Mouse (Mus musculus) urinary bladder, postnatal 10 days (tissue): Measurements from ENCODE around the gene Nfe2.
"Not testable (repeated sequence)": the region's sequence is repeated elsewhere in the genome, so short reads cannot be mapped to it uniquely, and the experiment has no call there.

ENCODE experiments used
- DNase-seq: peaks from one replicate; pipeline ENCODE4 v3.0.0; 2022; ENCODE audit warnings: low spot score

The Nfe2 gene

DNA sequence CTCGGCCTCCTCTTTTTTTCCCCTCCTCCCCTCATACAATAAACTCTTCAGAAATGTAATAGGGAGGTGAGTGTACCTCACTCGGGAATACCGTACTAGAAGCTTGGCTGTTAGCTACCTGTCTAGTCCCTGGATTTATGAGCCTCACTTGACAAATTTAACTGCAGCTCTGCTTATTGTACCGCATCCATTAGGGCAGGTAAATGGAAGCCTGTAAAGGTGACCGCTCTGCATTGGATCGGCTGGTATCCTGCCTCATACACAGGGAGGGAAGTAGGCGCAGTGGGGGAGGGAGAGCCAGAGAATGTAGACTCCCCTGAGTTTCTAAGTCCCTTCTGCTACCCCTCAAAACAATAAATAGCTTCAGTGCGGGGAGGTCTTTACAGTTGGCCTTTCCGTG is 32.6 kb upstream of the Nfe2 start:
- no peak for DNase-seq

DNA sequence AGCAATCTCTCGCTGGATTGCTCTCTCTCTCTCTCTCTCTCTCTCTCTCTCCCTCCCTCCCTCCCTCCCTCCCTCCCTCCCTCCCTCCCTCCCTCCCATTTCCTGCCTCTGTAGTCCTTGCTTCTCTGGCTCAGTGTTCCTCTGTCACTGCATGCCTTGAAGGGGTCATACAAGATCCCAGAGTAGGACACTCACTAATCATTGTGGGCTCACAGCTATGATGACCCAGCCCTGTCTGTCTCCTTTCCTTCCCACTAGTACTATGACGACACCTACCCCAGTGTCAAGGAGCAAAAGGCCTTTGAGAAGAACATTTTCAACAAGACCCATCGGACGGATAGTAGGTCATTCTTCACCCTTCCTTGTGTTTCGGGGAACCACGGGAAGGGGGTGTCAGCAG is 32.2 kb upstream of the Nfe2 start:
- DNase-seq, result no peak

DNA sequence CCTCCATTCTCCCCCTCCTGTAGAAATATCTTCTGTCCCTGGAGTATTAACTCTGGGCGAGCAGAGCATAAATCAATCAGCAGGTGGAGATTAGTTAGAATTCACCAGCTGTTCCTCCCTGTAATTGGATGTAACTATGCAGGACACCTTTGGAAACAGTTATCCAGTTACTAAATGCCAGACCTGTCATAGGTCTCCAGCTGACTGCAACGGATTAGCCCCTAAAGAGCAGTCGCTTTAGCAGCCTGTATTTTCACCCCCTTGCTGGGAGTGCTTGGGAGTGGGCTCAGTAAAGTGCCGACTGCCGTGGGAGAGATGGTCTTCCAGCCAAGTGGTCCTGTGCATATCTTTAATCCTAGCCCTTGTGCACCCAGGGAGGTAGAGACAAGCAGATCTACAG is 31.4 kb upstream of the Nfe2 start:
- DNase-seq, result no peak

DNA sequence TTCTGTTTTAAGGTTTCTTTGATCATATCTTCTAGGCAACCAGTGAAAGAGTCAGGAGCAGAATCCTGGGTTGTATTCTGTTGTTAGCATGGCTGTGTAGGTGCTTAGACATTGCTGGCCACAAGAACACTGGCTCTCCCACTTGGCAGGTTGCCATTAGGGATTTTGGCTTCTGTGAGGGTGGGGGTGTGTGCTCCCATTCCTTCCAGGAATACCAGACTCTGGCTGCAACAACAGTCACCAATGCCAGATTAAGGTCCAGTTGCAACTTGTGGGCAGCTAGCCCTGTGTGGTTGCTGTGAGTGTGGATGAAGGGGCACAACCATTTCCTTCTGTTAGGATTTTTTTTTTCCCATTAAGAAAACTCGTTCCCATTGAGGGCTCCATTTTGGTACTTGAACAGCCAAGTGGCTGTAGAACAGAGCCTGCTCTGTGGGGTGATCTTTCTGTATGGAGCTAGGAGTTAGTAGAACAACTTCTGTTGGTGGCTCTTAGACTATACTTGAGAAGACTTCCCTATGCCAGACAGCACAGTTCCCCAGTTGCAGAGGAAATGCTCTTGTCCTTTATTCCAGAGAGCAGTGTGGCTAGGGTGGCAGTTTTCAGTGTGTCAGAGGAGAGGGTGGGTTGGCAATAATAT is 27.7 kb upstream of the Nfe2 start:
- DNase-seq, result no peak

DNA sequence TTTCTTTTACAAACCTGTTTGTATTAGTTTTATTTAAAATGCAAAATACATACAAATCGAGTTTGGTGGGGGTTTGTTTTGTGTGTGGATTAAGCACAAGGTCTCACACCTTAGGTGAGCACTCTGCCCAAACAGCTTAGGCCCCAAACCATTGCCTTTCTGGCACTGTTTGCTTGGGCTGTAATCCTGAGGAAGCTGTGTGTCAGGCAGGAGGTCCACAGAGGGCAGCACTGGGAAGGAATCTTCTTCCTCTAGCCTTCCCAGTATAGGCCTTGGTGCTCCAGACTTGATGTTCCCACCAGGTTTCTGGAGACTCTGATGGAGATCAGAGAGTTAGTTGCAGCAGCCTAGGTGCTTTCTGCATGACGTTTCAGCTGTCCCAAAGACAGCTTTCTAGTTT is 26.4 kb upstream of the Nfe2 start:
- no peak for DNase-seq

DNA sequence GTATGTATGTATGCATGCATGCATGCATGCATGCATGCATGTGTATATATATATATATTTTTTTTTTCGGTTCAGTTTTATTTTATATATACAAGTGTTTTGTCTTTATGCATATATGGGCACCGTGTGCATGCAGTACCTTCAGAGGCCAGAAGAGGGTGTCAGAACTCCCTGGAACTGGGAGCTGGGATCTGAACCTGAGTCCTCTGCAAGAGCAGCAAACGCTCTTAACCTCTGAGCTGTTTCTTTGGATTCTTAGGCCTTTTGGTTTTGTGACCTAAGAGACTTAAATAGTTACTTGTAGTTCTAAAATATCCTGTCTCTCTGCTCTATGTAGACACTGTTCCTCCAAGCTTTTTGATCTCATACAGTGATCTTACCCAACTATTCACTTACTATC is 25.9 kb upstream of the Nfe2 start:
- no peak for DNase-seq

DNA sequence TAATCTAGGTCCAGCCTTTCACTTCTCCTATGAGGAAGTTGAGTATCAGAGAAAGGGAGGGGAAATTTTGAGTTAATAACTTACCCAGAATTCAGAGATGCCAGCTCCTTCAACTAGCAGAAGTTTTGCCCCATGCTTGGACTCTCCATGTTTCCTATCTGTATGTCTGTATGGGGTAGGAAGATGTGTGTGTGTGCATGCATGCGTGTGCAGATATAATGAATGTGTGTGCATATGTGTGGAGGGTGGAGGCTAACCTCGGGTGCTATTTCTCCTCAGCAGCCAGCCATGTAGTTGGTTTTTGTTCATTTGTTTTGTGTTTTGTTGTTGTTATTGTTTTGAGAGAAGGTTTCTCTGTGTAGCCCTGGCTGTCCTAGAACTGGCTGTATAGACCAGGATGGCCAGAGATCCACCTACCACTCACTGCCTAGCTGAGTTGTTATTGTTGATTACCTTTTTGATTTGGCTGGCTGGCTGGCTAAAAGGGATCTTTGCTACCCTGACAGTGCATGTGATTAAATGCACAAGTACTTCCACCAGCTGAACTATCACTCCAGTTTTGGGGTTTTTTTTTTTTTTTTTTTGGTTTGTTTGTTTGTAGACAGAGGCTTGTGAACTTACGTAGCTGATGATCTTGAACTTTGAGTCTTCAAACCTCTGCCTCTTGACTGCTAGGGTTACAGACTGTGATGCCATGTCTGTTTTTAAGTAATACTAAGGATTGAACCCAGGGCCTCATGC is 23.4 kb upstream of the Nfe2 start:
- DNase-seq, result no peak

DNA sequence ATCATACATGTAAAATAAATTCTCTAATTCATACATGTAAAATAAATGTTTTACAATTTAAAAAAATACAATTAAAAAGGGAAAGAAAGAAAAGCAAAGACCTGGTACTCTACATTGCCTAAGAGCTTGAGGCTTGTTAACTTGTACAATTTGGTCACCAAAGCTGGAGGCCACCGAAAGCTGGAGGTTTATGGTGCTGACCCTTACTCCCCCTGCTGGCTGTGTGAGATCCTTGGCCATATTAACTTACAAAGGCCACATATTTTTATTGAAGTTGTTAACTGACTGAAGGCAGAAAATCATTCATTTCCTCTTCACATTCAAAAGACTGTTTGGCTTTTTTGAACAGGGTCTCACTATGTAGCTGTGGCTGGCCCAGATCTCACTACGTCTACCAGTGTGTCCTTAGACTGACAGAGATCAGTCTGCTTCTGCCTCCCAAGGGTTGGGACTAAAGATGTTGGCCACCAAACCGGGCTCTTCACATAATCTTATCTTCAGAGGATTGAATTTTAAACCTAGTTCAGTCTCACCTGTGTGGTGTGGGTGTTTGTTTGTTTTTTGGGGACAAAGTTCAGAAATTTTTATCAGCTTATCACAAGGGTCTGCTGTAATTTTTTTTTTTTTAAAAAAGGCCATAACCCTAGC is 22.7 kb upstream of the Nfe2 start:
- DNase-seq, result no peak

DNA sequence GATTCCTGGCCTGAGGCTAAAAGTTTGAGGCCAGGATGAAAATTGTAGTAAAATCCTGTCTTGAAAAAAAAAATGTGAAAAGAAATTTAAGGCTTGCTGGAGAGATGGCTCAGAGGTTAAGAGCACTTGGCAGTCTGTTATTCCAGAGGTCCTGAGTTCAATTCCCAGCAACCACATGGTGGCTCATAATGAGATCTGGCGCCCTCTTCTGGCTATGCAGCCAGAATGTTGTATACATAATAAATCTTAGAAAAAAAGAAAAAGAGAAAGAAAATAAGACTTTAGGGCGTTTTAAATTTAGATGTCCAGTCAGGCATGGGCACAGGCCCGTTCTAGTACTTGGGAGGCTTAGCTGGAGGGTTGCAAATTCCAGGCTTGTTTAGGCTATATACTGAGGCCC is 21.5 kb upstream of the Nfe2 start:
- no peak for DNase-seq

DNA sequence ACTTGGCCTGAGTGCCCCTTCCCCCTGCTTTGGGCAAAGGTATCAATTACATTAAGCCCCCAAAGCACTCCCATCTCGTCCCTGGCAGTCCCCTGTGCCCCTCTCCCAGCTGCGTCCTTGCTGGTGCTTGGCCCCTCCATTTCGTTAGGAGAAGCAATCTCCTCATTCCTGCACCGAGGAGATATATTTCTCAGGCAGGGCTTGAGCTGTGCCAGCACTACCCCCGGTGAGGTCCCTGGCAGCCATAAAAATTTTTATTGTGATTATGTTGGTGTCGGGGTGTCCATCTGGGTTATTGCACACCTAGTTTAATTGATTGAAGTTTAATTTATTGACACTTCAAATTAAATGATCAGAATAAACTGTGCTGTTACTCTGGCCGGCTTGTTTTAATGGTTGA is 19.7 kb upstream of the Nfe2 start:
- no peak for DNase-seq

DNA sequence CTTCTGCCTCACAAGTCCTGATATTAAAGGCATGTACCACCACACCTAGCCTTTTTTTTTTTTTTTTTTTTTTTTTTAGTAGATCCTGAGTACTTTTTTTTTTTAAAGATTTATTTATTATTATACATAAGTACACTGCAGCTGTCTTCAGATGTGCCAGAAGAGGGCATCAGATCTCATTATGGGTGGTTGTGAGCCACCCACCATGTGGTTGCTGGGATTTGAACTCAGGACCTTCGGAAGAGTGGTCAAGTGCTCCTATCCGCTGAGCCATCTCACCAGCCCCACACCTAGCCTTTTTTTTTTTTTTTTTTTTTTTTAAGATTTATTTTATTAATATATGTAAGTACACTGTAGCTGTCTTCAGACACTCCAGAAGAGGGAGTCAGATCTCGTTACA is 17.7 kb upstream of the Nfe2 start:
- DNase-seq, result not testable (repeated sequence)

DNA sequence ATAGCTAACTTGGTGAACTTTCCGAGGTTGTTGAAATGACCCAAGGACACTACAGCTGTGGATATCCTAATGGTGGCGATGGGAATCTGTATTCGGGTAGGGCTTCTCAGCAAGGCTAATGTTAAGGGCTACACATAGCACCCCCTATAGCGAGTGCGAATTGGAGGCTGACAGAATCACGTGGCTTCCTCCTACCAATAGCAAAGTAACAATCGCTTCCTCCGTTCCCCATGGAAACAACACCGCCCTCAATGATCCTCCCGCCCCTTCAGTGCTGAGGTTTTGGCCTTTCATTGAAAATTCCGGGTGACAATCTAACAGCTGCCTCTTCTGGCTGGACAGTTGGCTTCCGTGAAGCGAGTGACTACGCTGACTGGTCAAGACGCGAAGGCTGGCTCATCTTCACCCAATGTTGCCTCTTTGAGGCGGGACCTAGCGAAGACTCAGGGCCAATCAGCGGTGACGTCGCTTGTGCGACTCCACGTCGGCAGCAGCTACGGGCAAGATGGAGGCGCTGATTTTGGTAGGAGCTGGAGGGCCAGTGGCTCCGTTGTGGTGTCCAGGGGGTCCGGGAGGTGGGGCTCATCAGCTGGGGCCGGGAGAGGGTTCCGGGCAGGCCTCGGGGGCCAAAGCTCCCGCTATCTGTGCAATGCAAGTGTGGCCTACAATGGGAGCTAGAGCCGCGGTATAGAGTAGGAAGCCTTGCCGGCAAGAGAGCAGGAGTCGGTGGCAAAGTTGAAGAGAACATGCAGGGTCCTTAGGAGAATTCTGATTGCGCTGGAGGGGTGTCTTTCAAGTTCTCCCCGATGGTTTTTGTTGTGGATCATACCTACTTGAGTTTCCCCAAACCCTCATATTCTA is 14.4 kb upstream of the Nfe2 start, which contains the start of gene Copz1:
TSS of gene Copz1 (plus strand) at position 296 of the 861 bp plus-strand sequence.
- DNase-seq, result peak; percentile 87

DNA sequence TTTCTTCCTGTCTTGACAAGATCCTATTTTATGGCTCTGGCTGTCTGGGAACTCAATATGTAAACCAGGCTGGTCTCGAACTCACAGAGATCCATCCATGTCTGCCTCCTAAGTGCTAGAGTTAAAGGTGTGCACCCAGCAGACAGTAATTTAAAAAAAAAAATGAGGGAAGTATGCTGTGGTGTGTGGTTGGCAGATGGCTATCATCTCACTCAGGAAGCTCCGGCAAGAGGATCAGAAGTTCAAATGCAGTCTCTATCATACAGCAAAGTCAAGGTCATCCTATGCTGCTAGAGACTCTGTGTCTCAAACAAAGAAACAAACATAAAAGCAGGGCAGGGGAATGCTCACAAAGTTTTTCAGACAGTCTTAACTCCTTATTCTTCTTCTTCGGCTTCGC is 10.7 kb upstream of the Nfe2 start:
- no peak for DNase-seq

DNA sequence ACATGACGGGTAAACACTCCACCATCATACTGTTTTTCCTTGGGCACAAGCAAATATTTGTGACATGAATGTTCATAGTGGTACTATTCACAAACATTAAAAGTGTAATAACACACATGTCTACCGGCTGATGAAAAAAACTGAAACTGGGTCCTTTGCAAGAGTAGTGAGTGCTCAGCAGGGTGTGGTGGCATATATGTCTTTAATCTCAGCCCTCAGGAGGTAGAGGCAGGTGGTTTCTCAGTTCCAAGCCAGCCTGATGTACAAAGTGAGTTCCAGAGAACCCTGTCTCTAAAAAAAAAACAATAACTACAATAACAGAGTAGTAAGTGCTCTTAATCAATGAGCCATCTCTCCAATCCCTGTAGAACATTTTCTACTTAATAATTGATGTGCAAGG is 6.6 kb upstream of the Nfe2 start:
- no peak for DNase-seq

DNA sequence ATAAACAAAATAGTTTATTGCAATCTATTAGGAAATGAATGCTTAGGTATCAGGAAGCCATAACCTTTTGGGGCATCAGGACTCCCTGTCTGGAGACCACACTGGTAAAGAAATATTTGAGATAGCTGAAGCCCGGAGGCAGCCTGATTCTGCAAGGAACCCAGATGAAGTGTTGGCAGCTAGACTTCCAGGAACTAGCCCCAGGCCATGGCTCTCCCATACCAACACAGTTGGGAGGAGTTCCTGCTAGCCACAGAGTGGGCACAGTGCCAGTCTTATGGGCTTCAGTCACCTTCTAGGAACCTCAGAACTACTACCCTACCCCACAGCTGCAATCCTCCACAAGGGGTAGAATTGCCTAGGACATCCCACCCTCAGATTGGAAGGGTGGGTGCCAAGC is 1.8 kb upstream of the Nfe2 start:
- DNase-seq, result no peak

DNA sequence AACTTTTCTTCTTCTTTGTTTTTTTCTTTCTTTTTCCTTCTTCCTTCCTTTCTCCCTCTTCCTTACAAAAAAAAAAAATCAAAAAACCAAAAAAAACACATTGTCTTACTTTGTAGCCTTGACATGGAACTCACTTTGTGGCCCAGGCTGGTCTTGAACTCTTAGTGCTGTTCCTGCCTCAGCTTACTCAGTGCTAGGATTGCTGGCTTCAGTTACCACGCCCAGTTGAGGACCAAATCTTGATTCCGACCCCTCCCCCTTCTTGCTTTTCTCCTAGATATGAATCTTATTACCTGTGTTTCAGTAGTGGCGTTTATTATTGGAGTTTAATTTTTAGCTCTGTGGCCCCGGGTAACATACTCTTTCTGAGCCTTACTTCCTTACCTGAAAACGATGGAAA is 959 bp upstream of the Nfe2 start:
- DNase-seq, result no peak

DNA sequence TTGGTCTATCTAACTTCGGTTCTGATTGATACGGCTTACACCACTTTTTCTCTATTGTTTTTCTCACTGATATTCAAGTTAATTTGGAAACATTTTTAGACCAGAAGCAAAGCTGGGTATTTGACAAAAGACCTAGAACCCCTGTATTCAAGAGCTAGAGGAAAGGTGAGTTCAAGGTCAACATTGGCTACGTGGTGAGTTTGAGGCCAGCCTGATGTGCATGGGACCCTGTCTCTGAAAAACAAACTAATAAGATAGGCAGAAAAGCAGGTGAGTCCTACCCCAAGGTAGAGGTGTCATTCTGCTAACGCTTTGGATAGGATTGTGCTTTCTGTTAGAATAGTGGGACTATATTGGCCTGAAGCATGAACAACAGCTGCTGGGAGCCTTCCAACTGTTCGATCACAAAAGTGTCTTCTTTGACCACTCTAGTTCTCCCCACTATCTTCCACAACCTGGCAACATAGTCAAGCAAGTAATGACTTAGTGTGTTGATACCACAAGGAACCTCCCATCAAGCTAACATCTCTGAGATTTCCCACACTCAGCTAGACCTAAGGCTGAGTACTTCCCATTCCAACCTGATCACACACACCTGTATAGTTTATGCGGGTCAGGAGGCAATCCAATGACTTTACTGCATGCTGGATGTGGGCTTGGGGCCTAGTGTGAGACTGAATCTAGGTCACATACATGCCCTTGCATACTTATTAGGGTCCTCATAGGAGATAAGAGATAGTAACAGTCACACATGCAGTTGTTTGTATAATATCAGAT is 1.8 kb downstream of the Nfe2 start:
- DNase-seq, result no peak

DNA sequence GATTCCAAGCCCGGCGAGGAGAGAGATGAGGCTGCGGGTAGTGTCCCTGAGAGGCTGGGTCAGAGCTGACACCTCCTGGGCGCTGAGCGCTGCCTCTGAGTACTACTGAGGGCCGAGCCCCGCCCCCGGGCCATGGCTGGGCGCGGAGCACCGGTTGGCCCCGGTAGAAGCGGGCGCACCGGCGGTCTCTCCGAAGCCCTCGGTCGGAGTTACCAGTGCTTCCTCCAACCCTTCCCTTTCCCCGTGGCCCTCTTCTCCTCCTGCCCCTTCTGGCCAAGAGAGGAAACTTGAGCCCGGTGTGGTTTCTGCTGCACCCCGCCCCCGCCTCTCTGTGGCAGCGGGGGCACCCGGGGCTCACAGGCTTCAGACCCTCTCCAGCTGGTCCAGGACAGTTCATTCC is 3.0 kb downstream of the Nfe2 start:
- DNase-seq, result no peak

DNA sequence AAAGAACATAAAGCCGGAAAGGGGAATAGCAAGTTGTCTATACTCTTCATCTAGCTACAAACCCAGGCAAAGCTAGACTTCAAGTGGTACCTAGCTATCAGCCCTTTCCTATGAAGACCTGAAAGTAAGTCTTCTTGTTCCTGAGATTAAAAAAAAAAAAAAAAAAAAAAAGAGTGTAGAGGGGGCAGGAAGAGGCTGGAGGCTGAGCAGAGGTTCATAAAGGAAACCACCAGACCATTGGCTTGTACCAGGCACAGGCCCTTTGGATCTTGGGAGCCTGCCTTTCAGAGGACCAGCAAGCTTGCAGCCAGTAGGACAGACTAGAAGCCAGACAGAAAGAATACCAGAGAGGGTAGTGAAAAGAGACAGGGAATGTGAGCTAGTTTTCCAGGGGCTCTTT is 4.9 kb downstream of the Nfe2 start:
- no peak for DNase-seq

DNA sequence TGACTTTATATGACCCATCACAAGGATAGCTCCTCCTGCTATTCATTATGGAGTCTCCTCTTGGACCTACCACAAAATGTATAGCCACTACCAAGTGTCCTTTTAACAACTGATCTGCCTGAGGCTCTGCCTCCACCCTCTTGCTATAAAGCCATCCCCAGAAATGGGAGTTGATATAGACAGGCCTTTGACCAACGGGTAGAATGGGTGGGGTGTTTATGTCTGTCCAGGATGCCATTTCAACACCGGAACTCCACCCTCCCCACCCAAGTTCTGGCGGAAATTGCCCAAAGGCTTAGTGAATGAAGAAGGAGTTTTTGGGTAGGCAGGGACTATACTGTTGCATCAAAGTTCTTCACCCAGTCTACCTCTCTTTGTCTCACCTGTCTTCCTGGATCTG is 5.5 kb downstream of the Nfe2 start:
- no peak for DNase-seq

DNA sequence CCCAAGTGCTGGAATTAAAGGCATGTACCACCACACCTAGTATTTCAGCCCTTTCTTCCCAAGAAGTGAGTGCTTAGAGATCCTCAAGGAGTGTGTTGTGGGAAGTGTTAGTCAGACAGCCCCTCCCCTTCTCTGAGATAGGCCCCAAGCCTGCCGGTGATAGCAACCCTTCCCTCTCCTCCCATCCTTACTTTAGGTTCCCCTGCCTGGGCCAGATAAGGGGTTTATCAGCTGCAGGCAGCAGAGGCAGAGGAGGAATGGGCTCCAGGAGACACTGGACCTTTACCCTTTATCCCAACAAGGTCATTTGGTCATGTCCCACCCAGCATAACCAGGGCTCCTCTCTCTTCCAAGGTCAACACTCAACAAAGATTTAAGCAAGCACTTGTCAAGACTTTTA is 6.6 kb downstream of the Nfe2 start:
- no peak for DNase-seq

DNA sequence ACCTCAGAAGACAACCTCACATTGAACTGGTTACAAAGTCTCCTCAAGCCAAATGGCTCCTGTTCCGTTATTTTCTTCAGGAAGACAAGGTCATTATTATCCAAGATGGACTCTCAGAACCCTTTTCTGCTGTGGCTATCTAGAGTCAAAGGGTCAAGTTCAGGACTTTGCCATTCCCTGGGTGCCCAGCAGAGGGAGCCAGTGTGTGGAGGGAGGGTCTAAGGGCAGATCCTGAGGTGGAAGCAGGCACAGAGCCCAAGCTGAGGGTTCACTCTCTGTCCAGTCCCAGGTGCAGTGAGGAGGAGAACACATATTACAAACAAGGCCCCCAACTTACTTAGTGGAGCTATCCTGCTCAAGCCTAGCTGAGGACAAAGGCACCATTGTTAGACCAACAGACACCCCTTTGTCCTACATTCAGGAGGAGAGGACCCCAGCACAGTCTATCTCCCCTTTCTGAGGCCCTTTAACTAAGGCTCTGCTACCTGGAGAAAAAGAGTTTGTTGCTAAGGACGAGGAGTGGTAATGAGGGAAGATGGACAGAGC is 7.9 kb downstream of the Nfe2 start:
- DNase-seq, result no peak
